Mouse (Mus musculus) bone marrow, adult 2 months (tissue): ENCODE measurements around the gene Fam84b.

ENCODE experiments used
- CTCF ChIP-seq: fragments of 200-500 bp; IDR thresholded peaks from 2 replicates; pipeline ENCODE4 v1.5.1; 2011; ENCODE audit warnings: low read length, control low read depth; ENCODE audit not compliant: control insufficient read depth, insufficient read depth
- POLR2A ChIP-seq: fragments of 200-500 bp; IDR thresholded peaks from 2 replicates; pipeline ENCODE4 v1.6.1; 2011; ENCODE audit warnings: low read depth, mild to moderate bottlenecking, control low read depth, low read length, borderline replicate concordance; ENCODE audit not compliant: control insufficient read depth

DNA sequence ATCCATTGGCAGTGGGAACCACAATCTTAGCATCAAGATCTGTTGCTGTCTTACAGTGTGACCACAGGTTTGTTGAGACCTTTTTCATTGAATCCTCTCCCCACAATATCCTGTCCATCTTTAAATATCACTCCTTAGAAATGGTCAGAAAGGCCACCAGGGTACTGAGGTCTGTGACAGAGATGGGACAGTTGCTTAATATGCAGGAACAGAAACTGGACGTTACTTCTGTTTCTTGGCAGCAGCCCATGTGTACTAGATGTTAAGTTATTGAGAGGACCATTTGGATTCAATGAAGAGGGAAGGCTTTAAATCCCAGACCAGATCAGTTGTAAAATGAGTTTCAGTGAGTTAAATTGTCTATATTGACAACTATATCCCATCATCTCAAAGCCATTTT is 1.5 kb upstream of the Fam84b start:
- TF ChIP-seq CTCF (no peak), POLR2A (no peak)
